Mouse (Mus musculus) heart, postnatal 36 days (tissue): ENCODE measurements around the gene Nemf. TPM values are rescaled to one million over a fixed set of nuclear protein-coding genes. Genes with fewer than 3 reads are reported as not detected.

Experiments
- DNase-seq, 2 experiments: peaks; one replicate each; pipeline ENCODE4 v3.0.0; 2021 to 2022
- intact Hi-C: fragments of 180-260 bp; cut with DNase I; formaldehyde crosslinking; loops from one replicate; pipeline ENCODE4 v1.15.1; 2025
- total RNA-seq, 2 experiments: library from RNA; stranded (reverse); gene quantifications; 2 replicates each; pipeline ENCODE4 v1.2.3; 2021

The Nemf gene
- total RNA-seq, 2 experiments from 2014 or later: 22.3 to 24.1 TPM

GRCm38 (mm10) chr12:69332147-69332546 is 24.8 kb downstream of the Nemf start:
- intact Hi-C loops: no loop called here
- no peak for DNase-seq

GRCm38 (mm10) chr12:69331187-69331586 is 25.8 kb downstream of the Nemf start:
- intact Hi-C loops: no loop called here
- DNase-seq: no peak

- DNase-seq: no peak
- intact Hi-C loops: no loop called here
These were observed 38.5 kb downstream of the Nemf start for GRCm38 (mm10) chr12:69318431-69318830.

- intact Hi-C loops: loop anchor here (5.0 kb wide), 1 partner anchor 38 kb away; no protein-coding TSS in a partner anchor
- no peak for DNase-seq
These were observed 47.3 kb downstream of the Nemf start for GRCm38 (mm10) chr12:69309659-69310058.

- intact Hi-C loops: loop anchor here (5.0 kb wide), 1 partner anchor 41 kb away; no protein-coding TSS in a partner anchor
- DNase-seq: no peak
These were observed 50.6 kb downstream of the Nemf start for GRCm38 (mm10) chr12:69306333-69306732.

GRCm38 (mm10) chr12:69304051-69304450 is 52.9 kb downstream of the Nemf start:
- no peak for DNase-seq
- intact Hi-C loops: no loop called here

GRCm38 (mm10) chr12:69302171-69302570 is 54.8 kb downstream of the Nemf start:
- intact Hi-C loops: no loop called here
- DNase-seq: no peak

GRCm38 (mm10) chr12:69300391-69300790 is 56.6 kb downstream of the Nemf start:
- DNase-seq: no peak

GRCm38 (mm10) chr12:69299831-69300230 is 57.1 kb downstream of the Nemf start:
- intact Hi-C loops: loop anchor here (5.0 kb wide), 2 partner anchors 73 to 103 kb away; partner anchors contain the start of genes Dnaaf2, Gm49383 and Pole2
- no peak for DNase-seq

More at GRCm38 (mm10) chr12:69300391-69300790, 56.6 kb downstream of the Nemf start:
- intact Hi-C loops: no loop called here

GRCm38 (mm10) chr12:69299231-69299630 is 57.7 kb downstream of the Nemf start:
- intact Hi-C loops: loop anchor here (5.0 kb wide), 2 partner anchors 72 to 102 kb away; partner anchors contain the start of genes Dnaaf2, Gm49383 and Pole2

GRCm38 (mm10) chr12:69298281-69298680 is 58.7 kb downstream of the Nemf start:
- intact Hi-C loops: loop anchor here (5.0 kb wide), 2 partner anchors 71 to 101 kb away; partner anchors contain the start of genes Dnaaf2, Gm49383 and Pole2

More at GRCm38 (mm10) chr12:69299231-69299630, 57.7 kb downstream of the Nemf start:
- peak; percentile 39 for DNase-seq

GRCm38 (mm10) chr12:69297411-69298150 is 59.4 kb downstream of the Nemf start:
- intact Hi-C loops: loop anchor here (2.0 to 5.0 kb wide), 3 partner anchors 57 to 100 kb away; partner anchors contain the start of genes Dnaaf2, Gm49383, Klhdc1 and Pole2
- no peak for DNase-seq

More at GRCm38 (mm10) chr12:69298281-69298680, 58.7 kb downstream of the Nemf start:
- no peak for DNase-seq

GRCm38 (mm10) chr12:69296511-69297410 is 60.2 kb downstream of the Nemf start, which contains the start of gene Klhdc2:
Gene Klhdc2 (plus strand): TSS chr12:69296681.
- intact Hi-C loops: loop anchor here (2.0 to 5.0 kb wide), 3 partner anchors 56 to 99 kb away; partner anchors contain the start of genes Dnaaf2, Gm49383, Klhdc1 and Pole2
- peak; percentile 85 to 89 for DNase-seq

- intact Hi-C loops: loop anchor here (2.0 to 5.0 kb wide), 3 partner anchors 55 to 98 kb away; partner anchors contain the start of genes Dnaaf2, Gm49383, Klhdc1 and Pole2
- DNase-seq: no peak
These were observed 61.3 kb downstream of the Nemf start for GRCm38 (mm10) chr12:69295651-69296050.

GRCm38 (mm10) chr12:69294936-69295335 is 62.0 kb downstream of the Nemf start:
- DNase-seq: no peak
- intact Hi-C loops: loop anchor here (5.0 kb wide), 2 partner anchors 68 to 98 kb away; partner anchors contain the start of genes Dnaaf2, Gm49383 and Pole2

- intact Hi-C loops: no loop called here
- DNase-seq: no peak
These were observed 63.1 kb downstream of the Nemf start for GRCm38 (mm10) chr12:69293815-69294214.

- intact Hi-C loops: no loop called here
- no peak for DNase-seq
These were observed 64.6 kb downstream of the Nemf start for GRCm38 (mm10) chr12:69292401-69292800.

GRCm38 (mm10) chr12:69288699-69289098 is 68.3 kb downstream of the Nemf start:
- no peak for DNase-seq
- intact Hi-C loops: no loop called here

GRCm38 (mm10) chr12:69287535-69287934 is 69.4 kb downstream of the Nemf start:
- DNase-seq: no peak
- intact Hi-C loops: no loop called here

- DNase-seq: no peak
- intact Hi-C loops: no loop called here
These were observed 73.8 kb downstream of the Nemf start for GRCm38 (mm10) chr12:69283146-69283545.
